Comparison of ENCODE assay signal across 8 mouse cellular contexts in the genomic region with DNA sequence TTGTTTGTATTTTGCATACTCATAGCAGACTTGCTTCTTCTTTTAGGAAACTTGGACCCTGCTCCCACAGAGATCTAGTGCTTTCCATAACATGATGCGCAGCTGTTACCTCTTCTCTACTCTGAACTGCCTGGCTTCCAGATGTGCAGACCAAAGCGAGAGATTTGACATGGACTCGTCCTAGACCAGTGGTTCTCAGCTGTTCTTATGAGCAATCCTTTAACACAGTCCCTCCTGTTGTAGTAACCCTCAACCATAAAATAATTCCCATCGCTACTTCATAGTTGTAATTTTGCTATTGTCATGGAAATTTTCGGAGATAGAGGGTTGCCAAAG.
DNase-seq lines count a peak whose midpoint lies in the region; ATAC-seq and TF ChIP-seq lines count a peak whose summit lies in the region.
"Had no signal": no experiment of that assay in that cellular context is flagged by ENCODE, and none has a peak within 500 bp of the region (broad histone marks: within the 10 kb centered on the region; RNA-seq: fewer than 3 reads in every experiment).

No protein-coding gene starts in this region.

- H3K27ac ChIP-seq in lung, embryonic 14.5 days (ENCODE audit: low read depth): peak overlapping the region; percentile 89
- peak overlapping the region; percentile 81 for H3K27ac ChIP-seq in forebrain, embryonic 16.5 days (ENCODE audit: low read length)
- no peak overlapping the region for H3K27ac ChIP-seq in limb, embryonic 14.5 days (replicated peaks; ENCODE audit: low read depth, low read length)
- peak overlapping the region; percentile 66 for H3K27ac ChIP-seq in stomach, embryonic 14.5 days (ENCODE audit: low read length)

- H3K36me3 ChIP-seq in lung, embryonic 14.5 days (ENCODE audit: insufficient read depth): no peaks in the 10 kb centered on the region
- no peaks in the 10 kb centered on the region for H3K36me3 ChIP-seq in forebrain, embryonic 16.5 days (ENCODE audit: control insufficient read depth, insufficient read depth)
- H3K36me3 ChIP-seq in limb, embryonic 14.5 days (ENCODE audit: control insufficient read depth, insufficient read depth, low read length): no peaks in the 10 kb centered on the region
- H3K36me3 ChIP-seq in stomach, embryonic 14.5 days (ENCODE audit: control insufficient read depth, insufficient read depth, low read length): no peaks in the 10 kb centered on the region

- H3K27me3 ChIP-seq in lung, embryonic 14.5 days (ENCODE audit: insufficient read depth, low read length): no peaks in the 10 kb centered on the region
- no peaks in the 10 kb centered on the region; the same call in 1 of the 2 replicates for H3K27me3 ChIP-seq in forebrain, embryonic 16.5 days (replicated peaks; ENCODE audit: control insufficient read depth, insufficient read depth, low read length)
- no peaks in the 10 kb centered on the region for H3K27me3 ChIP-seq in limb, embryonic 14.5 days (ENCODE audit: control insufficient read depth, insufficient read depth, low read length)
- H3K27me3 ChIP-seq in stomach, embryonic 14.5 days (ENCODE audit: control insufficient read depth, insufficient read depth, low read length): no peaks in the 10 kb centered on the region
- H3K27me3 ChIP-seq: Patski had no signal

- peak overlapping the region; percentile 87 for H3K4me2 ChIP-seq in lung, embryonic 14.5 days
- H3K4me2 ChIP-seq in forebrain, embryonic 16.5 days (ENCODE audit: low read length): peak overlapping the region; percentile 94
- peak overlapping the region; percentile 77 for H3K4me2 ChIP-seq in limb, embryonic 14.5 days (replicated peaks; ENCODE audit: low read depth, low read length, severe bottlenecking)
- peak overlapping the region; percentile 51 for H3K4me2 ChIP-seq in stomach, embryonic 14.5 days (replicated peaks; ENCODE audit: low read depth, low read length)

- WGBS in lung, embryonic 14.5 days: 44% methylated on average over 5 of the region's 5 CpGs
- WGBS in forebrain, embryonic 16.5 days: 63% methylated on average over 5 of the region's 5 CpGs
- WGBS in limb, embryonic 14.5 days: 38% methylated on average over 5 of the region's 5 CpGs
- 50% methylated on average over 5 of the region's 5 CpGs for WGBS in stomach, embryonic 14.5 days

- H3K9me3 ChIP-seq in lung, embryonic 14.5 days (ENCODE audit: low read depth, low read length): no peaks in the 10 kb centered on the region
- H3K9me3 ChIP-seq in forebrain, embryonic 16.5 days (ENCODE audit: control insufficient read depth, low read length): no peaks in the 10 kb centered on the region
- no peaks in the 10 kb centered on the region for H3K9me3 ChIP-seq in limb, embryonic 14.5 days (ENCODE audit: control insufficient read depth, low read length)
- no peaks in the 10 kb centered on the region for H3K9me3 ChIP-seq in stomach, embryonic 14.5 days (ENCODE audit: control insufficient read depth, low read depth, low read length)

- no peak for TF ChIP-seq POLR2A in limb, embryonic 14.5 days (IDR thresholded peaks at IDR 0.05; ENCODE audit: borderline replicate concordance, extremely low read depth, insufficient read depth, insufficient read length)

- no peak for DNase-seq in lung, embryonic 14.5 days
- DNase-seq in lung, postnatal 4 days: no peak
- no peak for DNase-seq in limb, embryonic 14.5 days (ENCODE audit: low spot score)
- DNase-seq in cerebellum, adult 8-10 months: no peak
- DNase-seq in layer of hippocampus, postnatal 10 days (ENCODE audit: low spot score in 2 of 2): no peak

- peak overlapping the region; percentile 43 for H3K4me3 ChIP-seq in lung, embryonic 14.5 days (ENCODE audit: low read depth, low read length)
- peak overlapping the region; percentile 55 for H3K4me3 ChIP-seq in forebrain, embryonic 16.5 days (replicated peaks; ENCODE audit: low read length)
- peak overlapping the region; percentile 47 for H3K4me3 ChIP-seq in limb, embryonic 14.5 days (replicated peaks; ENCODE audit: low read length)
- peak overlapping the region; percentile 23 for H3K4me3 ChIP-seq in stomach, embryonic 14.5 days (ENCODE audit: low read depth, low read length)

- H3K9ac ChIP-seq in lung, embryonic 14.5 days: peak overlapping the region; percentile 51
- H3K9ac ChIP-seq in forebrain, embryonic 16.5 days (replicated peaks; ENCODE audit: low read depth, low read length): no peak overlapping the region; the same call in 1 of the 2 replicates
- peak overlapping the region; percentile 52; the same call in 1 of the 2 replicates for H3K9ac ChIP-seq in limb, embryonic 14.5 days (ENCODE audit: low read depth, low read length, severe bottlenecking)
- H3K9ac ChIP-seq in stomach, embryonic 14.5 days (replicated peaks; ENCODE audit: low read depth, low read length): no peak overlapping the region

- ATAC-seq in lung, embryonic 14.5 days (ENCODE audit: insufficient read depth): 0 out of 2 replicates have a peak, but pooled peaks have one; percentile 3
- no peak for ATAC-seq in forebrain, embryonic 16.5 days
- no peak; the same call in 1 of the 2 replicates for ATAC-seq in limb, embryonic 14.5 days (ENCODE audit: low FRiP score, low read depth)
- ATAC-seq in stomach, embryonic 14.5 days (ENCODE audit: insufficient number of reproducible peaks, insufficient read depth, low FRiP score, low read depth): no peak

- H3K4me1 ChIP-seq in lung, embryonic 14.5 days (ENCODE audit: insufficient read depth): peaks cover 6% of the 10 kb centered on the region
- peaks cover 18% of the 10 kb centered on the region for H3K4me1 ChIP-seq in forebrain, embryonic 16.5 days (replicated peaks; ENCODE audit: control insufficient read depth, insufficient read depth, low read length)
- H3K4me1 ChIP-seq in limb, embryonic 14.5 days (ENCODE audit: control insufficient read depth, insufficient read depth, low read length): peaks cover 5% of the 10 kb centered on the region
- H3K4me1 ChIP-seq in stomach, embryonic 14.5 days (ENCODE audit: control insufficient read depth, insufficient read depth, low read length): peaks cover 6% of the 10 kb centered on the region; the same call in 1 of the 2 replicates

- no peak for TF ChIP-seq CTCF in lung, embryonic 14.5 days (IDR thresholded peaks at IDR 0.05; ENCODE audit: low read depth)

Comparison
In these comparisons a context has a peak if more than half of its experiments do, and no peak if none do; other contexts are left out.
1. H3K9ac ChIP-seq: peak in lung, embryonic 14.5 days (single experiment) and limb, embryonic 14.5 days (single experiment); none in forebrain, embryonic 16.5 days (single experiment) and stomach, embryonic 14.5 days (single experiment).
2. Peak in every context shown above with its lines, with median percentiles within 50 percentile points of each other: H3K4me2 ChIP-seq and H3K4me3 ChIP-seq.